Comparison of ENCODE assay signal across 8 mouse cellular contexts in the genomic region with DNA sequence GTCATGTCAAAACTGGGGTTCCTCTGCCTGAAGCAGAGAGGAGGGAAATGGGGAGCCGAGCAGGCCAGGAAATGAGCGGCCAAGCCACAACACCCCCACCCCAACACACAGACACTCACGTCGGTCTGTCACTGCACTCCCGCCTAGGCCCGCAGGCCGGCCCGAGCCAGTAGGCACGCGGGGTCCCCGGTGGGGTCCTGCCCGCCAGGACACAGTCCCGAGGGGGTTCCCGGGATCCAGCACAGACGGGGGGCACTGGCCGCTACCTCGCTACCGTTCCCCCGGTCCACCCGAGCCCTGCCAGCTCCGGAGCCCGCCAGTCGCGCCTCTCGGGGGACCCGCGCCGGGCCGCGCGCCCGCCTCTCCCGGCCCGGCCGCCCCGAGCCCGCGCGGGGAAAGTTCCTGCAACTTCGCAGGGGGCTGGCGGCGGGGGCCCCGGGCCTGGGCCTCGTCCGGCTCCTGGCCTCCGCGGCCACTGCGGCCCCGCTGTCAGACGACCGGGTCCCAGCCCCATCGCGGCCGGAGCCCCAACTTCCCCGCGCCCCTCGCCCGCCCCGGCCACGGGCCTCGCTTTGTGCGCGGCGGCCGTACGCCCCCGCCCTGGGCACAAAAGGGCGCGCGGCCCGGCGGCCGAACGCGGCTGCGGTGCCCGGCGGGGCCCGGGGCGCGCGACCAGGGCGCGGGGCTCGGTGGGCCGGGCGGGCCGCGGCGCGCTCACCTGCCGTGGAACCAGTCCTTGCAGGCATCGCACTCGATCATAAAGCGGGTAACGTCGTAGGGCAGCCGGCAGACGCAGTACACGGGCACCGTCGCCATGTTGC. TPM values are rescaled to one million over a fixed set of nuclear protein-coding genes. Genes with fewer than 3 reads are reported as not detected.
DNase-seq lines count a peak whose midpoint lies in the region; ATAC-seq lines count a peak whose summit lies in the region.

No protein-coding gene starts in this region.

- peak overlapping the region; percentile 98 for H3K9ac ChIP-seq in intestine, embryonic 16.5 days (ENCODE audit: low read depth, low read length)

- no peaks in the 10 kb centered on the region for H3K36me3 ChIP-seq in intestine, embryonic 16.5 days (ENCODE audit: control insufficient read depth, insufficient read depth, low read length)
- H3K36me3 ChIP-seq in macrophage (ENCODE audit: inconsistent target), result no peaks in the 10 kb centered on the region

- peaks cover 47% of the 10 kb centered on the region for H3K79me2 ChIP-seq in macrophage (ENCODE audit: inconsistent target)

- H3K4me2 ChIP-seq in intestine, embryonic 16.5 days (ENCODE audit: low read depth, low read length), result peak overlapping the region; percentile 78

- under 1% methylated on average over 86 of the region's 102 CpGs for WGBS in intestine, embryonic 16.5 days
- 1% methylated on average over 76 of the region's 102 CpGs for WGBS in macrophage (ENCODE audit: missing documents)

- peak overlapping the region; percentile 96 for H3K27ac ChIP-seq in intestine, embryonic 16.5 days (ENCODE audit: low read length)
- H3K27ac ChIP-seq in macrophage, result peak overlapping the region; percentile 13; the same call in 1 of the 2 replicates

- no peaks in the 10 kb centered on the region for H3K9me3 ChIP-seq in intestine, embryonic 16.5 days (ENCODE audit: control insufficient read depth, low read length)

- peak; percentile 52 for DNase-seq in urinary bladder, postnatal 25 days (ENCODE audit: low spot score)
- no peak for DNase-seq in urinary bladder, postnatal 14 days (ENCODE audit: low spot score)
- peak; percentile 63 to 69 for DNase-seq in cerebellum, postnatal 10 days
- DNase-seq in spleen, adult 12 weeks (ENCODE audit: low spot score), result peak; percentile 50
- DNase-seq in adipocyte (ENCODE audit: low spot score), result no peak

- H3K4me1 ChIP-seq in intestine, embryonic 16.5 days (ENCODE audit: control insufficient read depth, insufficient read depth, low read length), result peaks cover 38% of the 10 kb centered on the region

- peak overlapping the region; percentile 92 for H3K4me3 ChIP-seq in intestine, embryonic 16.5 days (ENCODE audit: low read length)
- H3K4me3 ChIP-seq in macrophage (ENCODE audit: inconsistent target), result peak overlapping the region; percentile 39

- ATAC-seq in granulocyte monocyte progenitor cell, adult 5-6 weeks (replicated peaks; ENCODE audit: poor library complexity, severe bottlenecking), result peak; percentile 63
- peak; percentile 45 for ATAC-seq in intestine, embryonic 16.5 days

- H3K27me3 ChIP-seq in intestine, embryonic 16.5 days (replicated peaks; ENCODE audit: control insufficient read depth, insufficient read depth, low read length), result no peaks in the 10 kb centered on the region

RNA-seq across cellular contexts. Expression of gene Phf2, which starts 0.8 kb away (rescaled TPM):
- 16.7 and 26.7 TPM in 2 replicates for total RNA-seq in granulocyte monocyte progenitor cell, adult 5-6 weeks (2014; fragmentation: Nextera tagmentation)
- total RNA-seq in granulocyte monocyte progenitor cell, adult 5-6 weeks (2017), result 6.4 and 7.2 TPM in 2 replicates
- 3.9 and 4.5 TPM in 2 replicates for polyA plus RNA-seq in intestine, embryonic 16.5 days (2015; fragmentation: Nextera tagmentation; extraction: Ambion mirVana)
- total RNA-seq in macrophage (2018; cell fraction: chromatin; rRNA removed), result 10 to 100 TPM in 23 of 26 experiments, 1 to 10 TPM in 3; 5.8 to 32.4 (median 19.6) TPM
- total RNA-seq in macrophage (2018; cell fraction: cytosol; rRNA removed), result 10 to 100 TPM; 15.5 to 29.1 (median 21.7) TPM
- total RNA-seq in macrophage (2018; cell fraction: nucleus; rRNA removed), result 10 to 100 TPM; 12.3 to 29.5 (median 22.7) TPM
- 17.3 to 20.6 TPM (median 20.4 TPM) in 3 replicates for polyA plus RNA-seq in macrophage (2018)

Comparison
In these comparisons a context has a peak if more than half of its experiments do, and no peak if none do; other contexts are left out.
1. DNase-seq: peak in urinary bladder, postnatal 25 days (single experiment), cerebellum, postnatal 10 days (2 of 2) and spleen, adult 12 weeks (single experiment); none in urinary bladder, postnatal 14 days (single experiment) and adipocyte (single experiment).